Mouse (Mus musculus): Measurements from ENCODE around the gene Slc6a16. TPM values are rescaled to one million over a fixed set of nuclear protein-coding genes. Genes with fewer than 3 reads are reported as not detected.

The Slc6a16 gene
- total RNA-seq, 2 experiments from 2014 or later, result not detected

DNA sequence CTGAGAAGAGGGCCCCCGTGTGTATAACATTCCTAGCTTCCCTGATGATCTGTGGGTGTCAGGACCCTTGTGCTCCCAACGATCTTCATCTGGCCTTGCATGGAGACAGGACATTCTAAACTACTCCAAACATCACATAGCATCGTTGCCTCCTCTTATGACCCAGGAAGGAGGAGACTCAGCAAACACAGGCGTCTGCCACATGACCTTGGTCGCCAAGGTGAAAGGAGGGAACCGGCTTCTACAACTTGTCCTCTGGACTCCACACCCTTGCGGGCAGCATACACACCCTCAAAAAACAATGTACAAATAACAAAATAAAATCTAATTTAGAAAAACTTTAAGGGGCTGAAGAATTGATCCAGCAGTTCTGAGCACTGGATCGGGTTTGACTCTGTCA lies 71.1 kb downstream of the Slc6a16 start:
- no peak for DNase-seq (ENCODE audit: low spot score)

DNA sequence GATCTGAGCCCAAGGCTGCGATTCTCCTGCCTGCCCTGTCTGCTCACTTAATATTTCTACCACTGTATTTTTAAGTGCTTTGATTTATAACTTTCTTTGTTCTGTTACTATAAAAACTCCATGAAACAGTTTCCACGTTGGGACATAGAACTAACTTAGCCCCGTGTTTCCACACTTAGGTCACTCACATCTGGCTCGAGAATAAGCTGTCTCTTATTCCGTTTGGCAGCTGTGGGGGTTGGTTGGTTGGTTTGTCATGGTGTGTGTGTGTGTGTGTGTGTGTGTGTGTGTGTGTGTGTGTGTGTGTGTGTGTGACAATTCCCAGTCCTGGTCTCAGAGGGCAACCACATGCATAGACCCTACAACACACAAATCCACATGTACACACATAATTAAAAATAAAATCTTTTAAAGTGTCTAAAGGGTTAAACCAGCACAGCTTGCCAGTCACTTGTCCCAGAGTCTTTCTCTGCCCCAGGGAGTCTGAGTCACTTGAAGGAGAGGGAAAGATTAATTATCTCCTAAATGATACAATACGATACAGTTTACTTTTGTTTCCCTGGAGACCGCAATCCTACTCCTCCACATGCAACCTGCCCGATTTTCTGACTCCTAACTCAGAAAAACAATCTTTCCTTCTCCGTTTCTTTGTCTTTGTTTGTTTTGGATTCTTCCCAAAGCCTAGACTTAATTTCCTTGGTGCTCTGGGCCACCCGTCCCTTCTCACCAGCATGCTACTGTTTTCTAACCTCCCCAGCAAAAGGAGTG lies 72.0 kb downstream of the Slc6a16 start:
- no peak for DNase-seq (ENCODE audit: low spot score)

DNA sequence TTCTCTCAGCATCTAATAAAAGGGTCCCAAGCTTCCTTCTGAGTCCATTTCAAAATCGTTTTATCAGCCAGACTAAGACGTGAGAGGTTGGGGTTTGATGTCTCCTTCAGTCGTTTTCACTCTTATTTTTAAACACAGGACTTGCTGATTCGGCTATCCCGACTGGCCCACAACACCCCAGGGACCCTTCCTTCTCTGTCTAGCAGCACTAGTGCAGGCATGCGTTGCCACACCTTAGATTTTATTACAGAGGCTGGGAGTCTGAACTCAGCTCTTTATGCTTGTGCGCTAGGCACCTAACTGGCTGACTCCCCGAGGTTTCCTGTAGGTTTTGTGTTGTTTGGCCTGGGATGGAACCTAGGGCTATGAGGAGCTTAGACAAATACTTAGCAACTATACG lies 72.6 kb downstream of the Slc6a16 start:
- no peak for DNase-seq (ENCODE audit: low spot score)

DNA sequence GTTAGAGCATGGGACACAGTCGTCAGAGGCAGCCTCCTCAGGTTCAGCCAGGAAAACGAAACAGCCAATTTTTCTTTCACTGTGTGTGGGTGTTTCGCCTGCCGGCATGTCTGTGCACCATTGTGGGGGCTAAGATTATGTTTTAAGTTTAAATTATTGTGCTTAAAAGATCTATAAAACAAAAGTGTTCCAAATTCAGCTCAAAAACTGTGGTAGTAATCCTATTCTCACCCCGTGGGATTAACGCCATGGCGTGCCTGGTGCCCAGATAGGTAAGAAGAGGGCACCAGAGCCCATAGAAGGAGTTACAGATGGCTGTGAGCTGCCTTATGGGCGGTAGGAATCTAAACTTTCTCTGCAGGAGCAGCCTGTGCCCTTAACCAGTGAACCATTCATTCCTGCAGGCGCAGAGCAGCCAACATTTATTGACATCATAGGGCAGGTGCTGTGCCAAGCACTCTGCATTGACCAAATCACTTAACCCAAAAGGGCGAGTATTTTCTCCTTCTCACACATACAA lies 74.4 kb downstream of the Slc6a16 start:
- no peak for DNase-seq (ENCODE audit: low spot score)

DNA sequence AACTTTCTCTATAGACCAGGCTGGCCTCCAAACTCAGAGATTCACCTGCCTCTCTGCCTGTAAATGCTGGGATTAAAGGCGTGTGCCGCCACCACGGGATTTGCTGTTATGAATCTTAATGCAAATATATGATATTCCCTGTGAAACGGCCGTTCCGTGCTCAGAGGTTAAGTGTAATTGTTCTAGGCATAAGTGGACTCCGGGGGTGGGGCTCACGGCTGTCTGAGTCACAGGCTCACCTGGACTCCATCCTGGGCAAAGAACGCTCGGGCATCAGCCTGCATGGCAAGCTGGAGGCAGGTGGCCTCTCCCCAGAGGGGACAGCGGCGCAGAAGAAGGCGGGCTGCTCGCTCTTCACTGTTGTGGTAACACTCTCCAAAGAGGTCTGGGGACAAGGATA lies 75.7 kb downstream of the Slc6a16 start:
- DNase-seq (ENCODE audit: low spot score), result no peak

DNA sequence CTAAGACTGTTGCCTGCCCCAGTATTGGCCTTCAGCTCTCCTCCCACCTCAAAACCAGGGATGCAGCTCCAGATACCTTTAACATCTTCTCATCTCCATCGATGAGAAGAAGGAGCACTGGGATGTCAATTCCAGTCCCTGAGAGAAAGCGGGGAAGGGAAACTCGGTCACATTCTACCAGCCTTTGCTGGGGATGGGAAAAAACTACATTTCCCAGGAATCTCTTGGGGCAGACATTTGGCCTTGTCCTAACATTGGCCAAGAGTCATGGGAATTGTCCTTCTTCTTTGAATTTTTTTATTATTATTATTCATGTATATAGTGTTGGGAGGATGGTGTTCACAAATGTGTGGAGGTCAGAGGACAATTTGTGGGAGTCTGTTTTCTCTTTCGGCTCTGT lies 81.4 kb downstream of the Slc6a16 start:
- no peak for DNase-seq (ENCODE audit: low spot score)

Other genes with a start within 250 kb of the Slc6a16 start
- gene Irf3, start 243.4 kb upstream of the Slc6a16 start, total RNA-seq (2021), result 10 to 100 TPM; 15.0 to 19.1 TPM
- 1 to 10 TPM; 8.4 to 8.5 TPM for gene Bcl2l12, start 242.4 kb upstream of the Slc6a16 start, total RNA-seq (2021)
- gene Scaf1, start 224.7 kb upstream of the Slc6a16 start, total RNA-seq (2021), result 10 to 100 TPM; 41.3 to 46.2 TPM
- 10 to 100 TPM; 20.8 to 26.8 TPM for gene Rras, start 223.1 kb upstream of the Slc6a16 start, total RNA-seq (2021)
- gene Prr12, start 188.2 kb upstream of the Slc6a16 start, total RNA-seq (2021), result 10 to 100 TPM; 13.1 to 16.0 TPM
- gene Nosip, start 178.7 kb upstream of the Slc6a16 start, total RNA-seq (2021), result 10 to 100 TPM; 27.9 to 28.3 TPM
- 10 to 100 TPM; 10.2 to 10.4 TPM for gene Prrg2, start 178.4 kb upstream of the Slc6a16 start, total RNA-seq (2021)
- gene Rcn3, start 148.9 kb upstream of the Slc6a16 start, total RNA-seq (2021), result 10 to 100 TPM in 1 of 2 experiments, 1 to 10 TPM in 1; 8.0 to 12.5 TPM
- 10 to 100 TPM; 27.4 to 29.1 TPM for gene Fcgrt, start 137.2 kb upstream of the Slc6a16 start, total RNA-seq (2021)
- gene Rps11, start 116.6 kb upstream of the Slc6a16 start, total RNA-seq (2021), result 100 to 1,000 TPM; 490 to 529 TPM
- gene Rpl13a, start 112.3 kb upstream of the Slc6a16 start, total RNA-seq (2021), result 100 to 1,000 TPM; 643 to 706 TPM
- 1 to 10 TPM in 1 of 2 experiments, not detected in 1; 1.2 TPM for gene Gm45713, start 104.9 kb upstream of the Slc6a16 start, total RNA-seq (2021)
- gene Flt3l, start 104.7 kb upstream of the Slc6a16 start, total RNA-seq (2021), result 1 to 10 TPM; 1.8 to 3.0 TPM
- 10 to 100 TPM; 34.2 to 34.5 TPM for gene Pih1d1, start 86.8 kb upstream of the Slc6a16 start, total RNA-seq (2021)
- gene Aldh16a1, start 86.5 kb upstream of the Slc6a16 start, total RNA-seq (2021), result 10 to 100 TPM; 10.6 to 12.8 TPM
- under 1 TPM; 0.14 to 0.17 TPM for gene Slc17a7, start 77.1 kb upstream of the Slc6a16 start, total RNA-seq (2021)
- not detected for gene Gfy, start 61.5 kb upstream of the Slc6a16 start, total RNA-seq (2021)
- gene Pth2, start 60.1 kb upstream of the Slc6a16 start, total RNA-seq (2021), result not detected
- gene Ccdc155, start 36.2 kb upstream of the Slc6a16 start, total RNA-seq (2021), result not detected
- not detected for gene Dkkl1, start 28.9 kb upstream of the Slc6a16 start, total RNA-seq (2021)
- 1 to 10 TPM; 1.2 to 1.3 TPM for gene Tead2, start 25.3 kb upstream of the Slc6a16 start, total RNA-seq (2021)
- gene Cd37, start 2.0 kb upstream of the Slc6a16 start, total RNA-seq (2021), result 1 to 10 TPM; 1.1 to 1.2 TPM
- not detected for gene Slc6a21, start 36.4 kb downstream of the Slc6a16 start, total RNA-seq (2021)
- 10 to 100 TPM; 25.9 to 31.3 TPM for gene Trpm4, start 92.7 kb downstream of the Slc6a16 start, total RNA-seq (2021)
- 100 to 1,000 TPM; 877 to 904 TPM for gene Hrc, start 94.2 kb downstream of the Slc6a16 start, total RNA-seq (2021)
- under 1 TPM; 0.11 to 0.21 TPM for gene Ppfia3, start 125.9 kb downstream of the Slc6a16 start, total RNA-seq (2021)
- not detected for gene Lin7b, start 129.5 kb downstream of the Slc6a16 start, total RNA-seq (2021)
- gene Snrnp70, start 154.7 kb downstream of the Slc6a16 start, total RNA-seq (2021), result 10 to 100 TPM; 60.3 to 65.4 TPM
- gene Kcna7, start 164.6 kb downstream of the Slc6a16 start, total RNA-seq (2021), result 10 to 100 TPM; 83.7 to 93.5 TPM
- 1 to 10 TPM; 4.3 to 4.7 TPM for gene Ntf5, start 172.6 kb downstream of the Slc6a16 start, total RNA-seq (2021)
- under 1 TPM; 0.47 to 0.59 TPM for gene Lhb, start 179.7 kb downstream of the Slc6a16 start, total RNA-seq (2021)
- 100 to 1,000 TPM; 321 to 326 TPM for gene Gys1, start 193.8 kb downstream of the Slc6a16 start, total RNA-seq (2021)
- gene Ruvbl2, start 197.0 kb downstream of the Slc6a16 start, total RNA-seq (2021), result 10 to 100 TPM; 26.6 to 27.9 TPM
- gene Ftl1, start 218.8 kb downstream of the Slc6a16 start, total RNA-seq (2021), result 100 to 1,000 TPM; 109 to 151 TPM
- gene Bax, start 225.8 kb downstream of the Slc6a16 start, total RNA-seq (2021), result 10 to 100 TPM; 14.2 to 16.6 TPM
- gene Tulp2, start 240.8 kb downstream of the Slc6a16 start, total RNA-seq (2021), result not detected
- 1 to 10 TPM; 8.1 to 9.6 TPM for gene Gm45808, start 245.7 kb downstream of the Slc6a16 start, total RNA-seq (2021)
- 10 to 100 TPM; 22.6 to 22.9 TPM for gene Dhdh, start 247.7 kb downstream of the Slc6a16 start, total RNA-seq (2021)

All from gastrocnemius, adult 18-20 months (tissue).